Comparison of ENCODE assay signal across 8 mouse cellular contexts in genomic region chr19:7269290-7270044, GRCm38 (mm10). TPM values are rescaled to one million over a fixed set of nuclear protein-coding genes. Genes with fewer than 3 reads are reported as not detected.
DNase-seq lines count a peak whose midpoint lies in the region; ATAC-seq lines count a peak whose summit lies in the region.

No protein-coding gene starts in this region.

- H3K4me1 ChIP-seq in hindbrain, embryonic 10.5 days (replicated peaks): peaks cover 82% of the 10 kb centered on the region
- H3K4me1 ChIP-seq in midbrain, embryonic 14.5 days (ENCODE audit: control insufficient read depth, insufficient read depth, low read length): peaks cover 55% of the 10 kb centered on the region

- H3K36me3 ChIP-seq in hindbrain, embryonic 10.5 days: peaks cover 53% of the 10 kb centered on the region
- peaks cover 43% of the 10 kb centered on the region for H3K36me3 ChIP-seq in midbrain, embryonic 14.5 days (ENCODE audit: control insufficient read depth, insufficient read depth, low read length)

- no peaks in the 10 kb centered on the region for H3K9me3 ChIP-seq in hindbrain, embryonic 10.5 days
- H3K9me3 ChIP-seq in midbrain, embryonic 14.5 days (ENCODE audit: control insufficient read depth, low read length): no peaks in the 10 kb centered on the region

- peak; percentile 55 for DNase-seq in cerebellum, adult 9-11 months
- peak; percentile 33 for DNase-seq in 3T3-L1 (ENCODE audit: low read depth, low spot score)
- DNase-seq in embryo, embryonic 11 days: peak; percentile 49
- DNase-seq in hindbrain, embryonic 10.5 days (ENCODE audit: low spot score): no peak
- DNase-seq in midbrain, embryonic 14.5 days: peak; percentile 59
- DNase-seq in spleen, postnatal 36 days (ENCODE audit: low spot score in 2 of 2): no peak
- DNase-seq in urinary bladder, adult 18-20 months (ENCODE audit: low spot score in 2 of 2): no peak

- peak overlapping the region; percentile 93 for H3K4me2 ChIP-seq in midbrain, embryonic 14.5 days (ENCODE audit: low read length)

- WGBS in hindbrain, embryonic 10.5 days: 9% methylated on average over 11 of the region's 11 CpGs
- WGBS in midbrain, embryonic 14.5 days: 7% methylated on average over 11 of the region's 11 CpGs

- no peaks in the 10 kb centered on the region for H3K27me3 ChIP-seq in hindbrain, embryonic 10.5 days (ENCODE audit: insufficient read depth, poor library complexity, severe bottlenecking)
- no peaks in the 10 kb centered on the region for H3K27me3 ChIP-seq in midbrain, embryonic 14.5 days (ENCODE audit: control insufficient read depth, insufficient read depth, low read length)

- ATAC-seq in cerebellum, adult (ENCODE audit: insufficient number of reproducible peaks, low FRiP score, low TSS enrichment): no peak
- no peak for ATAC-seq in midbrain, embryonic 14.5 days (ENCODE audit: low FRiP score, low TSS enrichment)

- peak overlapping the region; percentile 95 for H3K9ac ChIP-seq in midbrain, embryonic 14.5 days (replicated peaks; ENCODE audit: low read length)

- peak overlapping the region; percentile 99 for H3K27ac ChIP-seq in hindbrain, embryonic 10.5 days
- peak overlapping the region; percentile 98 for H3K27ac ChIP-seq in midbrain, embryonic 14.5 days (replicated peaks; ENCODE audit: low read depth, low read length)

- peak overlapping the region; percentile 74 for H3K4me3 ChIP-seq in hindbrain, embryonic 10.5 days
- H3K4me3 ChIP-seq in midbrain, embryonic 14.5 days (replicated peaks; ENCODE audit: low read depth, low read length): peak overlapping the region; percentile 91

RNA-seq across cellular contexts. Expression of gene Rcor2, which starts 2.3 kb away (rescaled TPM):
- 72.0 and 79.1 TPM in 2 replicates for polyA plus RNA-seq in hindbrain, embryonic 10.5 days (2016; fragmentation: Nextera tagmentation; extraction: Ambion mirVana)
- polyA plus RNA-seq in midbrain, embryonic 14.5 days (2014; fragmentation: Nextera tagmentation; extraction: Ambion mirVana): 23.1 and 26.6 TPM in 2 replicates

RNA-seq across cellular contexts. Expression of gene Naa40, which starts 28.5 kb away (rescaled TPM):
- polyA plus RNA-seq in hindbrain, embryonic 10.5 days (2016; fragmentation: Nextera tagmentation; extraction: Ambion mirVana): 89.8 and 96.5 TPM in 2 replicates
- polyA plus RNA-seq in midbrain, embryonic 14.5 days (2014; fragmentation: Nextera tagmentation; extraction: Ambion mirVana): 68.6 and 77.8 TPM in 2 replicates

RNA-seq across cellular contexts. Expression of gene Cox8a, which starts 52.1 kb away (rescaled TPM):
- 914 and 944 TPM in 2 replicates for polyA plus RNA-seq in hindbrain, embryonic 10.5 days (2016; fragmentation: Nextera tagmentation; extraction: Ambion mirVana)
- polyA plus RNA-seq in midbrain, embryonic 14.5 days (2014; fragmentation: Nextera tagmentation; extraction: Ambion mirVana): 921 and 1,195 TPM in 2 replicates

Comparison
In these comparisons a context has a peak if more than half of its experiments do, and no peak if none do; other contexts are left out.
1. DNase-seq: peak in cerebellum, adult 9-11 months (single experiment), 3T3-L1 (single experiment), embryo, embryonic 11 days (single experiment) and midbrain, embryonic 14.5 days (single experiment); none in hindbrain, embryonic 10.5 days (single experiment), spleen, postnatal 36 days (0 of 2) and urinary bladder, adult 18-20 months (0 of 2).